Mouse (Mus musculus): ENCODE measurements around the gene Rps25. TPM values are rescaled to one million over a fixed set of nuclear protein-coding genes. Genes with fewer than 3 reads are reported as not detected.
"Not testable (repeated sequence)": the region's sequence is repeated elsewhere in the genome, so short reads cannot be mapped to it uniquely, and the experiment has no call there.

The Rps25 gene
- polyA plus RNA-seq, 1 experiment from 2014 or later: 1,334 TPM

DNA sequence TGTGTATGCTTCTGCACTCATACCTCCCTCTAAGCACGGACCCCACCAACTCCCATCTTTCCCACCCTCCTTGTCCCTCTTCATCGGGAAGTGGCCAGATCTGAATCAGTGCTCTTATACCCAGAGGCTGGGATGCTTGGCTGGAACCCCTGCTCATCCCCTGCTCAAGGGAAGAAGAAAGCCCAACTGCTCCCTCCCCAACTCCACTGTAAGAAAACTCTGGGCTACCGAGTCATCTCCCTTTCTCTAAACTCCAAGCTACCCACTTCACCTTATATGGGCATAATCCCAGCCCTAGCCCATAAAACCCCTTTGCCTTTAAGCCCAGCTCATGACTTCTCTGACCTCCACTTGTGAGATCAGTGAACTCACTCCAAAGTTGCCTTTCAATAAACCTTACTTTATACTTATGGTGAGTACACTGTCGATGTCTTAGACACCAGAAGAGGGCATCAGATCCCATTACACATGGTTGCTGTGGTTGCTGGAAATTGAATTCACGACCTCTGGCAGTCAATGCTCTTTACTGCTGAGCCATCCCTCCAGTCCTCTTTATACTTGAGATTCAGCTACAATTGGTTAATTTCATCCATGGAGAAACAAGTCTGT, 25.7 kb downstream of the Rps25 start:
- H3K36me3 ChIP-seq: no peaks in the 10 kb centered on the region
- no peak overlapping the region for H3K9ac ChIP-seq (replicated peaks)
- H3K9me3 ChIP-seq: no peaks in the 10 kb centered on the region
- no peak for ATAC-seq
- H3K4me2 ChIP-seq (replicated peaks): no peak overlapping the region
- 0 out of 2 replicates have a peak, but pooled peaks cover 5% of the 10 kb centered on the region for H3K4me1 ChIP-seq (replicated peaks)
- no peak overlapping the region for H3K4me3 ChIP-seq (replicated peaks)
- 53% methylated on average over 5 of the region's 5 CpGs for WGBS
- no peaks in the 10 kb centered on the region for H3K27me3 ChIP-seq
- no peak overlapping the region for H3K27ac ChIP-seq

DNA sequence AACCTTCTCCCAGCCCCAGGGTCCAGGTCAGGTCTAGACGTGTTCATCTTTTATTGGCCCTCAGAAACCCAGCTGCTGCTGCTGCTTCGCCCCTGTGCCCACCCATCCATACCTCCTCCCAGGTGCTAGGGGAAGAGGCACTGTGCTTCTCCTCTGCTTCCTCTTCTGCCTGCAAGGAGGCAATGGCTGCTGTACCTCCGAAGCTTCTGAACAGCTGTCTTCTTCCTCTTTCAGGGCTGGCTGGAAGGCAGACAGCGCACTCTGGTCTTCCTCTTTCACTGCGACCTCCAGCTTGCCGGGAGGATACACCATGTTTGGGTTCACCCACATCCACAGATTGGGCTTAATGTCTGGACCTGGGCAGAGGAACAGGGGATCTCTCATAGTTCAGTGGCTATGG, 28.8 kb downstream of the Rps25 start:
- WGBS: 84% methylated on average over 6 of the region's 6 CpGs
- H3K4me2 ChIP-seq (replicated peaks): no peak overlapping the region
- H3K27me3 ChIP-seq: no peaks in the 10 kb centered on the region
- no peak overlapping the region for H3K4me3 ChIP-seq (replicated peaks)
- 0 out of 2 replicates have a peak, but pooled peaks cover 5% of the 10 kb centered on the region for H3K4me1 ChIP-seq (replicated peaks)
- H3K9ac ChIP-seq (replicated peaks): no peak overlapping the region
- H3K9me3 ChIP-seq: no peaks in the 10 kb centered on the region
- ATAC-seq: no peak
- H3K27ac ChIP-seq: no peak overlapping the region
- H3K36me3 ChIP-seq: no peaks in the 10 kb centered on the region

GRCm38 (mm10) chr9:44440961-44441360, 34.0 kb downstream of the Rps25 start, which contains the start of gene Foxr1:
Foxr1 (minus strand) TSS chr9:44441136.
- Histone ChIP-seq H3K4me3 (replicated peaks) (no peak within 1 kb of the TSS), H3K4me2 (replicated peaks) (no peak within 1 kb of the TSS), H3K36me3 (no peaks in the 10 kb centered on the region), H3K27me3 (no peaks in the 10 kb centered on the region), H3K9ac (replicated peaks) (no peak within 1 kb of the TSS), H3K9me3 (no peaks in the 10 kb centered on the region), H3K27ac (no peak within 1 kb of the TSS), H3K4me1 (replicated peaks) (no peaks in the 10 kb centered on the region)
- no peak for ATAC-seq
- 75% methylated on average over 19 of the region's 19 CpGs for WGBS

DNA sequence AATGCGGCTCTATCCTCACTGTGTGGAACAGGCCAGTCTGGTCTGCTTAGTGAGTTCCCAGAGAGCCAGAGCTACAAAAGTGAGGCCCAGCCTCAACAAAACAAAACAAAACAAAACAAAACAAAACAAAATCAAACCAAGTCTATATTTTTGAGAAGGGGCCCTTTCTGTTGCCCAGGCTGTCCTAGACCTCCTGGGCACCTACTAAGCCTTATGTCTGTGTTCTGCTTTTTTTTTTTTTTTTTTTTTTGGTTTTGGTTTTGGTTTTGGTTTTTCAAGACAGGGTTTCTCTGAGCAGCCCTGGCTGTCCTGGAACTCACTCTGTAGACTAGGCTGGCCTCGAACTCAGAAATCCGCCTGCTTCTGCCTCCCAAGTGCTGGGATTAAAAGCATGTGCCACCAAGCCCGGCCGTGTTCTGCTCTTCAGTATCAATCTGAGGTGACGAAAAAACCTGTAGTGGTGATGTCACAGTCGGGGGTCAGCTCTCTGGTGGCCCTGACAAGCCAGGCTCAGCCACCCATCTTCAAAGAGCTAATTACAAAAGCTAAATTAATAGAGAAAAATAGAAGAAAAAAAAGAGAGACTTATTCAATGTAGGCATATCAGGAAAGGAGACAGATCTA, 37.6 kb downstream of the Rps25 start:
- not testable (repeated sequence) for H3K36me3 ChIP-seq; H3K9me3 ChIP-seq; H3K9ac ChIP-seq (replicated peaks); H3K27me3 ChIP-seq; H3K27ac ChIP-seq; ATAC-seq; H3K4me3 ChIP-seq (replicated peaks); H3K4me1 ChIP-seq (replicated peaks); H3K4me2 ChIP-seq (replicated peaks)
- WGBS: 87% methylated on average over 7 of the region's 7 CpGs

- no peaks in the 10 kb centered on the region for H3K9me3 ChIP-seq
- no peaks in the 10 kb centered on the region for H3K36me3 ChIP-seq
- H3K27ac ChIP-seq: no peak overlapping the region
- peaks cover 12% of the 10 kb centered on the region for H3K4me1 ChIP-seq (replicated peaks)
- ATAC-seq: no peak
- no peak overlapping the region for H3K9ac ChIP-seq (replicated peaks)
- peaks cover 16% of the 10 kb centered on the region for H3K27me3 ChIP-seq
- no peak overlapping the region for H3K4me2 ChIP-seq (replicated peaks)
- H3K4me3 ChIP-seq (replicated peaks): no peak overlapping the region
Measured at GRCm38 (mm10) chr9:44450387-44450786, 43.4 kb downstream of the Rps25 start.

GRCm38 (mm10) chr9:44454132-44454890, 47.4 kb downstream of the Rps25 start:
- Histone ChIP-seq H3K9me3 (no peaks in the 10 kb centered on the region), H3K27ac (peak overlapping the region; percentile 45; the same call in 1 of the 2 replicates), H3K4me2 (replicated peaks) (no peak overlapping the region), H3K4me3 (replicated peaks) (no peak overlapping the region), H3K4me1 (replicated peaks) (peaks cover 42% of the 10 kb centered on the region), H3K9ac (replicated peaks) (no peak overlapping the region), H3K27me3 (peaks cover 16% of the 10 kb centered on the region), H3K36me3 (no peaks in the 10 kb centered on the region)
- ATAC-seq: peak; percentile 68
- 10% methylated on average over 14 of the region's 14 CpGs for WGBS

DNA sequence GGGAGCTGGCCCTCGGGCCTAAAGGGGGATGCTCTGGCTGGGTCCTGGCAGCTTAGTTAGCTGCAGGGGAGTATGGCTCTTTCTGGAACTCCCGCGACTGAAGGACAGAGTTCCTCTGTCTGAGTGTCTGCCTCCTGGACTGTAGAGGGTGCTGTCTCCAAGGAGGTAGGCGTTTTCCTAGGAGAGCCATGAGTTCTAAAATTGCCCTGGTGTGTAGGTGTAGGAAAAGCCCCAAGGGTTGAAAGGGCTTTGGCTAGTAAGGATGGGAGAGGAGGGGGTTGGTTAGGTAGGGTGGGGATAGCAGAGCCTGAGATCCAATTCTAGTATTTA, 47.9 kb downstream of the Rps25 start, which contains the start of gene Upk2:
TSS of gene Upk2 (minus strand) at position 86 of the 330 bp plus-strand sequence.
- 23% methylated on average over 4 of the region's 4 CpGs for WGBS

DNA sequence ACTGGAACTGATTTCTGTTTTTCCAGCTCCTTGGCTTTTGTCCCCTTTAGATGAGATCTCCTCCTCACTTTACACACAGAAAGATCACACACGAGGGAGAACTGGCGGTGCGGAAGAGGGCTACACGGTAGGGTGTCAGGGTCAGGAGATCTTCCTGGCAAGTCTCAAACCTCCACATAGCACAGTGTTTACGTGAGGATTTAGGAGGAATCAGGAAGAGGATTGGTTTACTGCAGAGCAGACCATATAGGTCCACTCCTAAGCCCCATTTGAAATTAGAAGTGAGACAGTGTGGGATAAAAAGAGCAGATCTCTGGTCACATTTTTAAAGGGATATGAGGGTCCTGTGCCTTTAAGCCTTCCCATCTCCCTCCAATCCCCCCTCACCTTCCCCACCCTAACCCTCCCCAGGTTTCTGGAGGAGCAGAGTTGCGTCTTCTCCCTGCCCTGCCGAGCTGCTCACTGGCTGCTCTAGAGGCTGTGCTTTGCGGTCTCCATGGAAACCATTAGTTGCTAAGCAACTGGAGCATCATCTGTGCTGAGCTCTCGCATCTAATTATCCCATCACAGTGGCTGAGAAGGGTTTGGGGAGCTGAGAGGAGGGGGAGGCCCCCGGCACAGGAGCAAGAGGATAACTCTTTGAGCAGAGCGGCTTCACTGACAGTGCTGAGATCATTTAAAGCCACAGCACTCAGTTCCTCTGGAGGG, 50.2 kb downstream of the Rps25 start:
- Histone ChIP-seq H3K9me3 (no peaks in the 10 kb centered on the region), H3K27me3 (peaks cover 16% of the 10 kb centered on the region), H3K9ac (replicated peaks) (peak overlapping the region; percentile 32), H3K4me2 (replicated peaks) (peak overlapping the region; percentile 50), H3K4me3 (replicated peaks) (peak overlapping the region; percentile 20), H3K36me3 (no peaks in the 10 kb centered on the region), H3K4me1 (replicated peaks) (peaks cover 42% of the 10 kb centered on the region), H3K27ac (peak overlapping the region; percentile 96)
- peak; percentile 97 for ATAC-seq
- 2% methylated on average over 11 of the region's 11 CpGs for WGBS

More for the DNA sequence above, 47.9 kb downstream of the Rps25 start, which contains the start of gene Upk2:
- H3K4me1 ChIP-seq (replicated peaks): peaks cover 42% of the 10 kb centered on the region
- H3K36me3 ChIP-seq: no peaks in the 10 kb centered on the region
- H3K27me3 ChIP-seq: peaks cover 16% of the 10 kb centered on the region
- H3K4me2 ChIP-seq (replicated peaks): no peak within 1 kb of the TSS
- H3K27ac ChIP-seq: peak within 1 kb of the TSS; percentile 96
- 0 out of 2 replicates have a peak within 1 kb of the TSS, but pooled peaks have one; percentile 1 for H3K9ac ChIP-seq (replicated peaks)
- no peaks in the 10 kb centered on the region for H3K9me3 ChIP-seq
- no peak within 1 kb of the TSS for H3K4me3 ChIP-seq (replicated peaks)
- ATAC-seq: no peak

Small RNAs within 50 kb of the gene (microRNA-seq; reads per million reads assigned to microRNA genes)
- not detected for gene Mir7085

Other genes with a start within 250 kb of the Rps25 start
- 26.2 and 28.5 TPM in 2 replicates for gene Cbl, start 173.1 kb upstream of the Rps25 start, polyA plus RNA-seq (2015; fragmentation: Nextera tagmentation; extraction: Ambion mirVana)
- gene Ccdc153, start 166.5 kb upstream of the Rps25 start, polyA plus RNA-seq (2015; fragmentation: Nextera tagmentation; extraction: Ambion mirVana): not detected in 2 replicates
- 0.48 and 0.64 TPM in 2 replicates for gene Pdzd3, start 155.7 kb upstream of the Rps25 start, polyA plus RNA-seq (2015; fragmentation: Nextera tagmentation; extraction: Ambion mirVana)
- gene Nlrx1, start 138.5 kb upstream of the Rps25 start, polyA plus RNA-seq (2015; fragmentation: Nextera tagmentation; extraction: Ambion mirVana): 3.3 and 3.5 TPM in 2 replicates
- 17.3 and 18.1 TPM in 2 replicates for gene Abcg4, start 118.5 kb upstream of the Rps25 start, polyA plus RNA-seq (2015; fragmentation: Nextera tagmentation; extraction: Ambion mirVana)
- gene Hinfp, start 101.5 kb upstream of the Rps25 start, polyA plus RNA-seq (2015; fragmentation: Nextera tagmentation; extraction: Ambion mirVana): 37.5 and 38.5 TPM in 2 replicates
- gene C2cd2l, start 86.9 kb upstream of the Rps25 start, polyA plus RNA-seq (2015; fragmentation: Nextera tagmentation; extraction: Ambion mirVana): 23.0 and 27.3 TPM in 2 replicates
- gene Dpagt1, start 81.1 kb upstream of the Rps25 start, polyA plus RNA-seq (2015; fragmentation: Nextera tagmentation; extraction: Ambion mirVana): 40.8 TPM in 2 replicates
- 193 and 209 TPM in 2 replicates for gene H2afx, start 72.4 kb upstream of the Rps25 start, polyA plus RNA-seq (2015; fragmentation: Nextera tagmentation; extraction: Ambion mirVana)
- 72.3 and 72.9 TPM in 2 replicates for gene Hmbs, start 62.9 kb upstream of the Rps25 start, polyA plus RNA-seq (2015; fragmentation: Nextera tagmentation; extraction: Ambion mirVana)
- gene Vps11, start 45.5 kb upstream of the Rps25 start, polyA plus RNA-seq (2015; fragmentation: Nextera tagmentation; extraction: Ambion mirVana): 41.2 and 41.6 TPM in 2 replicates
- gene Hyou1, start 27.6 kb upstream of the Rps25 start, polyA plus RNA-seq (2015; fragmentation: Nextera tagmentation; extraction: Ambion mirVana): 28.1 and 28.4 TPM in 2 replicates
- gene Slc37a4, start 10.3 kb upstream of the Rps25 start, polyA plus RNA-seq (2015; fragmentation: Nextera tagmentation; extraction: Ambion mirVana): 34.7 and 35.9 TPM in 2 replicates
- 357 and 364 TPM in 2 replicates for gene Trappc4, start 461 bp downstream of the Rps25 start, polyA plus RNA-seq (2015; fragmentation: Nextera tagmentation; extraction: Ambion mirVana)
- gene Ccdc84, start 11.4 kb downstream of the Rps25 start, polyA plus RNA-seq (2015; fragmentation: Nextera tagmentation; extraction: Ambion mirVana): 36.7 and 40.7 TPM in 2 replicates
- gene Foxr1, start 34.0 kb downstream of the Rps25 start, polyA plus RNA-seq (2015; fragmentation: Nextera tagmentation; extraction: Ambion mirVana): not detected in 2 replicates
- not detected in 2 replicates for gene Upk2, start 47.8 kb downstream of the Rps25 start, polyA plus RNA-seq (2015; fragmentation: Nextera tagmentation; extraction: Ambion mirVana)
- 8.0 and 9.2 TPM in 2 replicates for gene Bcl9l, start 75.7 kb downstream of the Rps25 start, polyA plus RNA-seq (2015; fragmentation: Nextera tagmentation; extraction: Ambion mirVana)
- gene Cxcr5, start 154.7 kb downstream of the Rps25 start, polyA plus RNA-seq (2015; fragmentation: Nextera tagmentation; extraction: Ambion mirVana): not detected in 2 replicates
- gene Ddx6, start 197.8 kb downstream of the Rps25 start, polyA plus RNA-seq (2015; fragmentation: Nextera tagmentation; extraction: Ambion mirVana): 27.5 and 28.1 TPM in 2 replicates

Data from midbrain, embryonic 13.5 days (tissue).